Mouse (Mus musculus): ENCODE measurements around the gene Myrip. TPM values are rescaled to one million over a fixed set of nuclear protein-coding genes. Genes with fewer than 3 reads are reported as not detected.
A peak's percentile ranks its signal among the peaks of the same experiment; 100 is the strongest.

Gene Myrip
- total and polyA plus RNA-seq, 2 experiments from 2014 or later = 3.0 to 12.4 TPM

DNA sequence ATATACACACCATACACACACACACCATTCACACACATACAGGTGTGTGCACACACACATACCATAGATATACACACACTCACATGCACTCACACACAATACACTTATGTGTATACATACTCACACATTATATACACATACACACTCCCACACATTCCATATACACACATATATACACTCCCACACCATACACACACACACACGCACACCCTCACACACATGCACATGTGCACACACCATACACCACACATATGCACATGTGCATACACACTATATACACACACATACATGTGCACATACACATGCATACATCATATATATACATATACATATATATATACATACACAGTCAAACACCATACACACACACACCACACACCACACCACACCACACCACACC, 169.1 kb downstream of the Myrip start:
- Histone ChIP-seq H3K9ac (no peak overlapping the region), H3K36me3 (ENCODE audit: insufficient read depth) (no peaks in the 10 kb centered on the region), H3K4me2 (ENCODE audit: low read depth) (no peak overlapping the region), H3K4me1 (ENCODE audit: insufficient read depth) (no peaks in the 10 kb centered on the region), H3K27ac (ENCODE audit: low read depth, low read length) (no peak overlapping the region), H3K4me3 (ENCODE audit: low read depth, low read length) (no peak overlapping the region), H3K9me3 (ENCODE audit: low read length) (no peaks in the 10 kb centered on the region), H3K27me3 (ENCODE audit: insufficient read depth, low read length) (no peaks in the 10 kb centered on the region)
- DNase-seq = no peak
- no peak for ATAC-seq
- no peak for TF ChIP-seq CTCF (IDR thresholded peaks at IDR 0.05; ENCODE audit: low read depth)
- 100% methylated on average over 1 of the region's 1 CpGs for WGBS

DNA sequence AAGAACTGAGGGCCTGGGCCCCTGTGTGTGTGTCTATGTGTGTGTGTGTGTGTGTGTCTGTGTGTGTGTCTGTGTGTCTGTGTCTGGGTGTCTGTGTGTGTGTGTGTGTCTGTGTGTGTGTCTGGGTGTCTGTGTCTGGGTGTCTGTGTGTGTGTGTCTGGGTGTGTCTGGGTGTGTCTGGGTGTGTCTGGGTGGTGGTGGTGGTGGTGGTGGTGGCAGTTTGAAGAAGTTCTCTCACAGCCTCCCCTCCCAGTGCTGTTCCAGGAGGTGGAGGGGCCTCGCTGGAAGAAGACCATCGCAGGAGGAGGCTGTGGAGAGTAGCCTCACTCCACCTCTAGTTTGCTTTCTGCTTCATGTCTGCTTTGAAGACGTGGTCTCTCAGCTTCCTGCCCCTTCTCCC, 180.3 kb downstream of the Myrip start:
- DNase-seq (no peak), ATAC-seq (no peak)
- H3K9me3 ChIP-seq (ENCODE audit: low read length) = no peaks in the 10 kb centered on the region
- no peak overlapping the region for H3K27ac ChIP-seq (ENCODE audit: low read depth, low read length)
- 0 out of 2 replicates have a peak, but pooled peaks cover 6% of the 10 kb centered on the region for H3K4me1 ChIP-seq (ENCODE audit: insufficient read depth)
- TF ChIP-seq CTCF (IDR thresholded peaks at IDR 0.05; ENCODE audit: low read depth) = no peak
- no peaks in the 10 kb centered on the region for H3K36me3 ChIP-seq (ENCODE audit: insufficient read depth)
- no peak overlapping the region for H3K4me2 ChIP-seq (ENCODE audit: low read depth)
- 76% methylated on average over 3 of the region's 3 CpGs for WGBS
- no peak overlapping the region for H3K4me3 ChIP-seq (ENCODE audit: low read depth, low read length)
- H3K27me3 ChIP-seq (ENCODE audit: insufficient read depth, low read length) = no peaks in the 10 kb centered on the region
- H3K9ac ChIP-seq = no peak overlapping the region

DNA sequence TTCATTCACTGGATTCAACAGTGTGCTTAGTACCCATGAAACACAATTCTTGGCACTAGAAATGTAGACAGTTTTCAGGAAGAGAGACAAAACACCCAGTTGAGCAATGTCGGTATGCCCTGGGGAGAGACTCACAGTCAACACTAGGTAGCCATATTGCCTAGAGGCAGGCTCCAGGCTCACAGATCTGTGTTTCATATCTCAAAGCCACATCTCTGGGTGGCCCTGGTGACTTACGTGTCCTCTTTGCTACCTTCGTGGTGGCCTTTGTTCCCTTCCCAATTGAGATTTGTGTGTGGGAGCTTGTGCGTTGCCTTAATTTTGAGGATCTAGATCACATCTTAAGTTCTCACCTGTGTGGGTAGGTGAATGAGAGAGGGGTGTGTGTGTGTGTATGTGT, 181.1 kb downstream of the Myrip start:
- 93% methylated on average over 4 of the region's 4 CpGs for WGBS
- ATAC-seq = no peak
- H3K4me3 ChIP-seq (ENCODE audit: low read depth, low read length) = no peak overlapping the region

DNA sequence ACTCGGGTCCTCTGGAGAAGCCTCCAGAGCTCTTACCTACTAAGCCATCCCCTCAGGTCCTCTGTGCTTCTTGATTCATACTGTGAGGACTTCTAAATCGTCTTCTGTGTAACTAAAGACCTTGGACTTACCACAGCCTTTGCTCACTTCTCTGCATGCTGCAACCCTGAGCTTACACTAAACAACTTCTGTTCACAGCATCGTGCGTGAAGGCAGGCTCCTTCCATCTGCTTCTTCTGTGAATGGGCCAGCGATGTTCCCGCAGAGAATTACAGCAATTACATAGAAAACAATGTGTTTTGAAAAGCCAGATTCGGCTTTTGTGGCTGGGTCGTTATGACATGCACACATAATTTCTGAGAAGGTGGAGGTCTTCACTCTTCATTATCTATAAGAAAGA, 181.8 kb downstream of the Myrip start:
- Histone ChIP-seq H3K4me1 (ENCODE audit: insufficient read depth) (0 out of 2 replicates have a peak, but pooled peaks cover 6% of the 10 kb centered on the region), H3K36me3 (ENCODE audit: insufficient read depth) (no peaks in the 10 kb centered on the region), H3K27ac (ENCODE audit: low read depth, low read length) (peak overlapping the region; percentile 57), H3K4me3 (ENCODE audit: low read depth, low read length) (no peak overlapping the region), H3K9me3 (ENCODE audit: low read length) (no peaks in the 10 kb centered on the region), H3K9ac (no peak overlapping the region; the same call in 1 of the 2 replicates), H3K4me2 (ENCODE audit: low read depth) (no peak overlapping the region), H3K27me3 (ENCODE audit: insufficient read depth, low read length) (no peaks in the 10 kb centered on the region)
- no peak for TF ChIP-seq CTCF (IDR thresholded peaks at IDR 0.05; ENCODE audit: low read depth)
- ATAC-seq = peak; percentile 77
- WGBS = 35% methylated on average over 8 of the region's 8 CpGs
- peak; percentile 72 for DNase-seq

More for the DNA sequence above, 181.1 kb downstream of the Myrip start:
- no peak for TF ChIP-seq CTCF (IDR thresholded peaks at IDR 0.05; ENCODE audit: low read depth)
- H3K9ac ChIP-seq = no peak overlapping the region
- DNase-seq = no peak
- no peaks in the 10 kb centered on the region for H3K27me3 ChIP-seq (ENCODE audit: insufficient read depth, low read length)
- 0 out of 2 replicates have a peak, but pooled peaks cover 6% of the 10 kb centered on the region for H3K4me1 ChIP-seq (ENCODE audit: insufficient read depth)
- H3K4me2 ChIP-seq (ENCODE audit: low read depth) = no peak overlapping the region
- H3K36me3 ChIP-seq (ENCODE audit: insufficient read depth) = no peaks in the 10 kb centered on the region
- H3K9me3 ChIP-seq (ENCODE audit: low read length) = no peaks in the 10 kb centered on the region
- no peak overlapping the region for H3K27ac ChIP-seq (ENCODE audit: low read depth, low read length)

DNA sequence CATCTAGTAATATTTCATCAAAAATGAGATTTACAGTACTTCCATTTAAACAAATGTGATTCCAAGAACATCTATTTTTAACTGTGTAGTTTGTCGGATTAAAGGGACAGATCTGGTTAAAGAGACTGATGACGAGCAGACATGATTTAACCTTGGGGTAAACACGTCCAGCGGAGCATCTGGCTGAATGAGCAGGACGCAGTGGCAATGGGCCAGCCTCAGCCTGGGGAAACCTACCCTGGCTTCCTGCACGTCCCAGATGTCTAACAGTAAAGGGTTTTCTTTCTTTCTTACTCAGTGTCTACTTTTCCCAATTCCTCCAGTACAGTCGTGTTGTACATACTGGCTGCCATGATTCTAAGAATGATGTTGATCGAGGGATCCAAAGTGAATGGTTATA, 185.8 kb downstream of the Myrip start:
- no peak for ATAC-seq
- no peak overlapping the region for H3K4me3 ChIP-seq (ENCODE audit: low read depth, low read length)
- H3K27ac ChIP-seq (ENCODE audit: low read depth, low read length) = no peak overlapping the region
- no peak overlapping the region for H3K4me2 ChIP-seq (ENCODE audit: low read depth)
- H3K27me3 ChIP-seq (ENCODE audit: insufficient read depth, low read length) = no peaks in the 10 kb centered on the region
- TF ChIP-seq CTCF (IDR thresholded peaks at IDR 0.05; ENCODE audit: low read depth) = no peak
- no peaks in the 10 kb centered on the region for H3K36me3 ChIP-seq (ENCODE audit: insufficient read depth)
- no peak for DNase-seq
- 75% methylated on average over 8 of the region's 8 CpGs for WGBS
- H3K9ac ChIP-seq = no peak overlapping the region
- H3K9me3 ChIP-seq (ENCODE audit: low read length) = no peaks in the 10 kb centered on the region
- H3K4me1 ChIP-seq (ENCODE audit: insufficient read depth) = 0 out of 2 replicates have a peak, but pooled peaks cover 6% of the 10 kb centered on the region

DNA sequence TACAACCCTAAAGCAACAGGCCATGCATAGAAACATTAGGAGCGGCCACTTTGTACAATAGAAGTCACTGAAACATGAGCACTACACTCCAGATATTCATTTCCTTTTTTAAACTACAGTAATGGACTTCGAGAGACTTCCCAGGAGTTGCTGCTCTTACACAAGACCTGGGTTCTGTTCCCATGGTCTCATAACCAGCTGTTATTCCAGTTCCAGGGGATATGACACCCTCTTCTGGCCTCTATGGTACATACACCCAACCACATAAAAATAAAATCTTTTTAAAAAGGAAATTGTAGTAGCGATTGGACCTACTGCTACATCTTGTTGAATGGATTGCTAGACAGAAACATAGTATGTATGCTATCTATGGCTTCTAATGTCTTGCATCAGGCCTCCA, 190.2 kb downstream of the Myrip start:
- DNase-seq (no peak), ATAC-seq (no peak)
- Histone ChIP-seq H3K4me2 (ENCODE audit: low read depth) (peak overlapping the region; percentile 69), H3K9ac (no peak overlapping the region; the same call in 1 of the 2 replicates), H3K9me3 (ENCODE audit: low read length) (no peaks in the 10 kb centered on the region), H3K36me3 (ENCODE audit: insufficient read depth) (peaks cover 24% of the 10 kb centered on the region), H3K27ac (ENCODE audit: low read depth, low read length) (0 out of 2 replicates have a peak overlapping the region, but pooled peaks have one; percentile 94), H3K4me1 (ENCODE audit: insufficient read depth) (peaks cover 6% of the 10 kb centered on the region; the same call in 1 of the 2 replicates), H3K27me3 (ENCODE audit: insufficient read depth, low read length) (no peaks in the 10 kb centered on the region), H3K4me3 (ENCODE audit: low read depth, low read length) (peak overlapping the region; percentile 99)
- 79% methylated on average over 3 of the region's 3 CpGs for WGBS
- TF ChIP-seq CTCF (IDR thresholded peaks at IDR 0.05; ENCODE audit: low read depth) = peak; percentile 36

DNA sequence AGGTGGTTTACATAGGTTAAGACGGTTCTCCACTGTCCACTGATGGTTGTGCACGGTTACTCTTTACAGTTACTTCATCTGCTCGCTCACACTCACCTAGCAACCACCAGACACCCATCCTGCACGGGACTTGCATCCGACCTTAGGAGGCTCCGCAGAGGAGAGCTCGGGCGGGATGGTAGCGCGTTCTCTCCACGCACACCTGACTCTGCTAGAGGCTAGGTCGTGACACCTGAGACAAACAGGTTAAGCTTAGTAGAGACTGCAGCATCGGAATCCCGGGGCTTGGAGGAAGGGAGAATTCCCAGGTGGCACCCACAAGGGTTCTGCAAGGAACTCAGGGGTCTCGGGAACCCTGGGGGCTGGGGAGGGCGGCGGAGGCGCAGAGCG, 190.7 kb downstream of the Myrip start, which contains the start of gene Eif1b:
Gene Eif1b, plus strand, starts transcription at position 223 of the 390 bp plus-strand sequence.
- peaks cover 26% of the 10 kb centered on the region for H3K36me3 ChIP-seq (ENCODE audit: insufficient read depth)
- peak within 1 kb of the TSS; percentile 69 for H3K4me2 ChIP-seq (ENCODE audit: low read depth)
- H3K4me1 ChIP-seq (ENCODE audit: insufficient read depth) = peaks cover 6% of the 10 kb centered on the region; the same call in 1 of the 2 replicates
- peak within 1 kb of the TSS; percentile 100 for H3K9ac ChIP-seq
- 3% methylated on average over 18 of the region's 19 CpGs for WGBS
- no peak for DNase-seq
- ATAC-seq = peak; percentile 32
- no peaks in the 10 kb centered on the region for H3K27me3 ChIP-seq (ENCODE audit: insufficient read depth, low read length)
- H3K9me3 ChIP-seq (ENCODE audit: low read length) = no peaks in the 10 kb centered on the region
- H3K4me3 ChIP-seq (ENCODE audit: low read depth, low read length) = peak within 1 kb of the TSS; percentile 99
- H3K27ac ChIP-seq (ENCODE audit: low read depth, low read length) = peak within 1 kb of the TSS; percentile 94
- no peak for TF ChIP-seq CTCF (IDR thresholded peaks at IDR 0.05; ENCODE audit: low read depth)

Measured in forebrain, postnatal 0 days (tissue).